Mouse (Mus musculus) spleen, adult 2 months (tissue): ENCODE measurements around the gene Pbx1. TPM values are rescaled to one million over a fixed set of nuclear protein-coding genes. Genes with fewer than 3 reads are reported as not detected.

ENCODE experiments used
- DNase-seq, 2 experiments: peaks; one replicate each; pipeline versions ENCODE4 v3.0.0 to v3.0.0-alpha.2; 2012 to 2021; ENCODE audit warnings: low spot score in 2 of 2, low read depth in 1 of 2
- H3K27ac ChIP-seq: fragments of 200-500 bp; 2 replicates; pipeline ENCODE4 v1.5.1; 2012; ENCODE audit warnings: low read length, inconsistent platforms; ENCODE audit not compliant: insufficient read depth
- H3K27me3 ChIP-seq: fragments of 200-500 bp; 2 replicates; pipeline ENCODE4 v1.6.1; 2012; ENCODE audit warnings: mild to moderate bottlenecking, moderate library complexity, low read length, inconsistent platforms; ENCODE audit not compliant: control insufficient read depth, insufficient read depth
- H3K36me3 ChIP-seq: fragments of 200-500 bp; 2 replicates; pipeline ENCODE4 v1.6.1; 2012; ENCODE audit warnings: mild to moderate bottlenecking, low read length, inconsistent platforms; ENCODE audit not compliant: control insufficient read depth, insufficient read depth
- H3K4me1 ChIP-seq: fragments of 200-500 bp; 2 replicates; pipeline ENCODE4 v1.6.1; 2011; ENCODE audit warnings: inconsistent platforms; ENCODE audit not compliant: control insufficient read depth, insufficient read depth, insufficient read length
- H3K4me3 ChIP-seq: fragments of 200-500 bp; 2 replicates; pipeline ENCODE4 v1.5.1; 2011; ENCODE audit warnings: mild to moderate bottlenecking, inconsistent platforms; ENCODE audit not compliant: insufficient read depth, insufficient read length; ENCODE audit errors: extremely low read depth
- CTCF ChIP-seq: fragments of 200-500 bp; IDR thresholded peaks from 2 replicates; pipeline ENCODE4 v1.5.1; 2011; ENCODE audit warnings: mild to moderate bottlenecking, inconsistent platforms; ENCODE audit not compliant: insufficient read depth, insufficient read length, insufficient replicate concordance; ENCODE audit errors: extremely low read depth
- POLR2A ChIP-seq: fragments of 200-500 bp; IDR thresholded peaks from 2 replicates; pipeline ENCODE4 v1.6.1; 2011; ENCODE audit warnings: low read depth, low read length, inconsistent platforms
- WGBS: fragments of 180-500 bp; shearing (Covaris S2); methylation state at CpG from one replicate; pipeline ENCODE4 v1.1.7; 2018; 5-methylcytosine and 5-hydroxymethylcytosine counted together
- polyA plus RNA-seq: library from polyadenylated mRNA; depleted of rRNA; stranded (reverse); fragments of >200 nt; gene quantifications from 2 replicates; pipeline ENCODE4 v1.2.3, GENCODE M21; 2012

Gene Pbx1
- polyA plus RNA-seq, 1 experiment = 9.2 TPM

- H3K4me3 ChIP-seq = no peak overlapping the region
- WGBS = 82% methylated on average over 23 of the region's 23 CpGs
- H3K27me3 ChIP-seq = no peaks in the 10 kb centered on the region
- H3K27ac ChIP-seq = no peak overlapping the region
- DNase-seq = no peak
- TF ChIP-seq POLR2A (no peak), CTCF (no peak)
- H3K36me3 ChIP-seq = no peaks in the 10 kb centered on the region
- no peaks in the 10 kb centered on the region for H3K4me1 ChIP-seq
Measured at GRCm38 (mm10) chr1:168163521-168164233, 268.4 kb downstream of the Pbx1 start.

- H3K4me1 ChIP-seq = no peaks in the 10 kb centered on the region
- H3K27me3 ChIP-seq = no peaks in the 10 kb centered on the region
- no peak for DNase-seq
- no peaks in the 10 kb centered on the region for H3K36me3 ChIP-seq
- H3K27ac ChIP-seq = no peak overlapping the region
- no peak overlapping the region for H3K4me3 ChIP-seq
- 64% methylated on average over 6 of the region's 6 CpGs for WGBS
- TF ChIP-seq POLR2A = no peak
- no peak for TF ChIP-seq CTCF
Measured at GRCm38 (mm10) chr1:168139138-168139682, 292.9 kb downstream of the Pbx1 start.

GRCm38 (mm10) chr1:168138669-168139068 is 293.4 kb downstream of the Pbx1 start:
- no peak overlapping the region for H3K27ac ChIP-seq
- no peaks in the 10 kb centered on the region for H3K4me1 ChIP-seq
- no peak for DNase-seq
- TF ChIP-seq POLR2A = no peak
- TF ChIP-seq CTCF = no peak
- no peaks in the 10 kb centered on the region for H3K36me3 ChIP-seq
- H3K4me3 ChIP-seq = no peak overlapping the region
- WGBS = 92% methylated on average over 4 of the region's 4 CpGs
- no peaks in the 10 kb centered on the region for H3K27me3 ChIP-seq

- Histone ChIP-seq H3K27ac (no peak overlapping the region), H3K27me3 (no peaks in the 10 kb centered on the region), H3K4me3 (no peak overlapping the region), H3K36me3 (no peaks in the 10 kb centered on the region), H3K4me1 (no peaks in the 10 kb centered on the region)
- 86% methylated on average over 5 of the region's 5 CpGs for WGBS
- TF ChIP-seq POLR2A (no peak), CTCF (no peak)
- DNase-seq = no peak
Measured at GRCm38 (mm10) chr1:168137890-168138289, 294.2 kb downstream of the Pbx1 start.

GRCm38 (mm10) chr1:168135545-168135944 is 296.5 kb downstream of the Pbx1 start:
- Histone ChIP-seq H3K27me3 (no peaks in the 10 kb centered on the region), H3K4me3 (no peak overlapping the region), H3K36me3 (no peaks in the 10 kb centered on the region), H3K4me1 (no peaks in the 10 kb centered on the region), H3K27ac (no peak overlapping the region)
- 82% methylated on average over 7 of the region's 7 CpGs for WGBS
- TF ChIP-seq POLR2A (no peak), CTCF (no peak)
- DNase-seq = no peak

- Histone ChIP-seq H3K4me3 (no peak overlapping the region), H3K27me3 (no peaks in the 10 kb centered on the region), H3K36me3 (no peaks in the 10 kb centered on the region), H3K4me1 (no peaks in the 10 kb centered on the region), H3K27ac (no peak overlapping the region)
- TF ChIP-seq POLR2A = no peak
- no peak for TF ChIP-seq CTCF
- DNase-seq = no peak
Measured at GRCm38 (mm10) chr1:168133696-168134095, 298.4 kb downstream of the Pbx1 start.

GRCm38 (mm10) chr1:168128004-168128403 is 304.1 kb downstream of the Pbx1 start:
- no peak for TF ChIP-seq POLR2A
- no peak for TF ChIP-seq CTCF
- Histone ChIP-seq H3K4me1 (no peaks in the 10 kb centered on the region), H3K27ac (no peak overlapping the region), H3K27me3 (no peaks in the 10 kb centered on the region), H3K4me3 (no peak overlapping the region), H3K36me3 (no peaks in the 10 kb centered on the region)
- no peak for DNase-seq
- 75% methylated on average over 4 of the region's 4 CpGs for WGBS
